Mouse (Mus musculus) limb, embryonic 11.5 days (tissue): ENCODE data around the gene Fzd5. TPM values are rescaled to one million over a fixed set of nuclear protein-coding genes. Genes with fewer than 3 reads are reported as not detected.

Experiments
- ATAC-seq: fragments of 200-750 bp; cut with Nextera tagmentation; 2 replicates; pipeline ENCODE4 v1.8.0; 2017; ENCODE audit warnings: low read depth; ENCODE audit not compliant: insufficient number of reproducible peaks, low FRiP score, low TSS enrichment
- DNase-seq: peaks from one replicate; pipeline ENCODE4 v3.0.0-alpha.2; 2015; ENCODE audit warnings: low spot score
- H3K27ac ChIP-seq: fragments of 300-500 bp; sonication (generic); replicated peaks from 2 replicates; pipeline ENCODE4 v1.5.1; 2014; ENCODE audit warnings: low read depth, mild to moderate bottlenecking, low read length
- H3K27me3 ChIP-seq: fragments of 300-500 bp; sonication (generic); 2 replicates; pipeline ENCODE4 v1.6.1; 2014; ENCODE audit warnings: mild to moderate bottlenecking, low read length, mixed read lengths; ENCODE audit not compliant: control insufficient read depth, insufficient read depth
- H3K36me3 ChIP-seq: fragments of 300-500 bp; sonication (generic); 2 replicates; pipeline ENCODE4 v1.6.1; 2014; ENCODE audit warnings: mild to moderate bottlenecking, low read length, moderate library complexity, mixed read lengths; ENCODE audit not compliant: control insufficient read depth, insufficient read depth
- H3K4me1 ChIP-seq: fragments of 300-500 bp; sonication (generic); 2 replicates; pipeline ENCODE4 v1.6.1; 2014; ENCODE audit warnings: low read length, mixed read lengths; ENCODE audit not compliant: control insufficient read depth, insufficient read depth
- H3K4me2 ChIP-seq: fragments of 300-500 bp; sonication (generic); 2 replicates; pipeline ENCODE4 v1.6.1; 2014; ENCODE audit warnings: low read depth, mild to moderate bottlenecking, moderate library complexity; ENCODE audit not compliant: severe bottlenecking
- H3K4me3 ChIP-seq: fragments of 300-500 bp; sonication (generic); 2 replicates; pipeline ENCODE4 v1.5.1; 2014; ENCODE audit warnings: low read depth, low read length
- H3K9ac ChIP-seq: fragments of 300-500 bp; sonication (generic); 2 replicates; pipeline ENCODE4 v1.6.1; 2014; ENCODE audit warnings: mild to moderate bottlenecking, low read length
- H3K9me3 ChIP-seq: fragments of 300-500 bp; sonication (generic); 2 replicates; pipeline ENCODE4 v1.6.1; 2016; ENCODE audit warnings: low read length; ENCODE audit not compliant: control insufficient read depth
- WGBS: fragments of 180-500 bp; shearing (Covaris S2); extraction: QIAGEN DNeasy Blood & Tissue Kit; methylation state at CpG from one replicate; pipeline ENCODE4 v1.1.7; 2014; 5-methylcytosine and 5-hydroxymethylcytosine counted together
- polyA plus RNA-seq: library from polyadenylated mRNA; unstranded; fragments of >200 nt; fragmentation: Nextera tagmentation; extraction: Ambion mirVana; gene quantifications from 2 replicates; pipeline ENCODE4 v1.2.1, GENCODE M21; 2014

Fzd5 gene
- polyA plus RNA-seq, 1 experiment from 2014 or later, result 0.73 TPM

- H3K4me3 ChIP-seq, result peak overlapping the region; percentile 60
- peaks cover 47% of the 10 kb centered on the region for H3K27me3 ChIP-seq
- no peaks in the 10 kb centered on the region for H3K9me3 ChIP-seq
- peak overlapping the region; percentile 56 for H3K9ac ChIP-seq
- H3K4me2 ChIP-seq, result peak overlapping the region; percentile 92
- no peak for ATAC-seq
- peaks cover 19% of the 10 kb centered on the region for H3K4me1 ChIP-seq
- no peaks in the 10 kb centered on the region for H3K36me3 ChIP-seq
- DNase-seq, result peak; percentile 69
- H3K27ac ChIP-seq, result no peak overlapping the region
- WGBS, result under 1% methylated on average over 53 of the region's 56 CpGs
Measured at GRCm38 (mm10) chr1:64736681-64737501, 660 bp downstream of the Fzd5 start.

GRCm38 (mm10) chr1:64735781-64736680 is 1.5 kb downstream of the Fzd5 start:
- 9% methylated on average over 70 of the region's 75 CpGs for WGBS
- Histone ChIP-seq H3K4me2 (peak overlapping the region; percentile 92), H3K27me3 (peaks cover 50% of the 10 kb centered on the region), H3K9ac (0 out of 2 replicates have a peak overlapping the region, but pooled peaks have one; percentile 37), H3K27ac (no peak overlapping the region), H3K4me3 (peak overlapping the region; percentile 60), H3K36me3 (no peaks in the 10 kb centered on the region), H3K4me1 (peaks cover 19% of the 10 kb centered on the region), H3K9me3 (no peaks in the 10 kb centered on the region)
- DNase-seq, result peak; percentile 72
- ATAC-seq, result 0 out of 2 replicates have a peak, but pooled peaks have one; percentile 1

- peaks cover 19% of the 10 kb centered on the region for H3K4me1 ChIP-seq
- no peak for ATAC-seq
Measured at GRCm38 (mm10) chr1:64734771-64735750, 2.5 kb downstream of the Fzd5 start.

GRCm38 (mm10) chr1:64733453-64734245 is 3.9 kb downstream of the Fzd5 start:
- no peaks in the 10 kb centered on the region for H3K9me3 ChIP-seq
- ATAC-seq, result no peak
- WGBS, result 19% methylated on average over 11 of the region's 11 CpGs
- H3K36me3 ChIP-seq, result no peaks in the 10 kb centered on the region
- H3K9ac ChIP-seq, result no peak overlapping the region
- no peak overlapping the region for H3K4me3 ChIP-seq
- peaks cover 50% of the 10 kb centered on the region for H3K27me3 ChIP-seq
- DNase-seq, result no peak
- H3K4me1 ChIP-seq, result peaks cover 18% of the 10 kb centered on the region
- H3K27ac ChIP-seq, result no peak overlapping the region
- no peak overlapping the region for H3K4me2 ChIP-seq

More at GRCm38 (mm10) chr1:64734771-64735750, 2.5 kb downstream of the Fzd5 start:
- Histone ChIP-seq H3K9ac (no peak overlapping the region), H3K4me2 (peak overlapping the region; percentile 92), H3K27me3 (peaks cover 50% of the 10 kb centered on the region), H3K9me3 (no peaks in the 10 kb centered on the region), H3K27ac (no peak overlapping the region), H3K4me3 (peak overlapping the region; percentile 60), H3K36me3 (no peaks in the 10 kb centered on the region)
- 38% methylated on average over 58 of the region's 58 CpGs for WGBS
- peak; percentile 63 for DNase-seq

- 55% methylated on average over 7 of the region's 7 CpGs for WGBS
- Histone ChIP-seq H3K36me3 (no peaks in the 10 kb centered on the region), H3K9ac (no peak overlapping the region), H3K4me2 (no peak overlapping the region), H3K27ac (no peak overlapping the region), H3K4me3 (no peak overlapping the region), H3K27me3 (peaks cover 50% of the 10 kb centered on the region), H3K4me1 (peaks cover 12% of the 10 kb centered on the region), H3K9me3 (no peaks in the 10 kb centered on the region)
- no peak for DNase-seq
- ATAC-seq, result no peak
Measured at GRCm38 (mm10) chr1:64732637-64733200, 4.8 kb downstream of the Fzd5 start.

GRCm38 (mm10) chr1:64732161-64732560 is 5.4 kb downstream of the Fzd5 start:
- Histone ChIP-seq H3K4me1 (peaks cover 12% of the 10 kb centered on the region), H3K9me3 (no peaks in the 10 kb centered on the region), H3K36me3 (no peaks in the 10 kb centered on the region), H3K27ac (no peak overlapping the region), H3K4me2 (no peak overlapping the region), H3K4me3 (no peak overlapping the region), H3K9ac (no peak overlapping the region), H3K27me3 (peaks cover 48% of the 10 kb centered on the region)
- no peak for ATAC-seq
- 41% methylated on average over 10 of the region's 10 CpGs for WGBS
- DNase-seq, result no peak

GRCm38 (mm10) chr1:64731341-64732020 is 6.1 kb downstream of the Fzd5 start:
- Histone ChIP-seq H3K4me2 (no peak overlapping the region), H3K9me3 (no peaks in the 10 kb centered on the region), H3K9ac (no peak overlapping the region), H3K36me3 (no peaks in the 10 kb centered on the region), H3K4me1 (peaks cover 12% of the 10 kb centered on the region), H3K27me3 (peaks cover 44% of the 10 kb centered on the region), H3K4me3 (no peak overlapping the region), H3K27ac (no peak overlapping the region)
- no peak for DNase-seq
- no peak for ATAC-seq
- WGBS, result 62% methylated on average over 16 of the region's 16 CpGs
